Mouse (Mus musculus): ENCODE measurements around the gene Gm20662. TPM values are rescaled to one million over a fixed set of nuclear protein-coding genes. Genes with fewer than 3 reads are reported as not detected.
A peak's percentile ranks its signal among the peaks of the same experiment; 100 is the strongest.

Gm20662 gene
- polyA plus RNA-seq, 1 experiment from 2014 or later: 0.46 TPM

- WGBS: 89% methylated on average over 9 of the region's 9 CpGs
- Histone ChIP-seq H3K4me3 (no peak overlapping the region), H3K27me3 (ENCODE audit: insufficient read depth, poor library complexity, severe bottlenecking) (no peaks in the 10 kb centered on the region), H3K4me1 (replicated peaks) (0 out of 2 replicates have a peak, but pooled peaks cover 5% of the 10 kb centered on the region), H3K36me3 (peaks cover 60% of the 10 kb centered on the region), H3K27ac (no peak overlapping the region), H3K9me3 (no peaks in the 10 kb centered on the region)
- DNase-seq (ENCODE audit: low spot score): no peak
Observed at GRCm38 (mm10) chr9:108069007-108069406, 72.9 kb downstream of the Gm20662 start.

GRCm38 (mm10) chr9:108069529-108069928 lies 73.4 kb downstream of the Gm20662 start:
- DNase-seq (ENCODE audit: low spot score): no peak
- no peaks in the 10 kb centered on the region for H3K9me3 ChIP-seq
- H3K36me3 ChIP-seq: peaks cover 55% of the 10 kb centered on the region
- H3K4me1 ChIP-seq (replicated peaks): 0 out of 2 replicates have a peak, but pooled peaks cover 5% of the 10 kb centered on the region
- no peak overlapping the region for H3K4me3 ChIP-seq
- 95% methylated on average over 7 of the region's 7 CpGs for WGBS
- H3K27me3 ChIP-seq (ENCODE audit: insufficient read depth, poor library complexity, severe bottlenecking): no peaks in the 10 kb centered on the region
- H3K27ac ChIP-seq: no peak overlapping the region

GRCm38 (mm10) chr9:108071801-108072200 lies 75.7 kb downstream of the Gm20662 start:
- WGBS: 94% methylated on average over 4 of the region's 4 CpGs
- no peak overlapping the region for H3K27ac ChIP-seq
- H3K36me3 ChIP-seq: peaks cover 40% of the 10 kb centered on the region
- no peaks in the 10 kb centered on the region for H3K9me3 ChIP-seq
- no peaks in the 10 kb centered on the region for H3K27me3 ChIP-seq (ENCODE audit: insufficient read depth, poor library complexity, severe bottlenecking)
- 0 out of 2 replicates have a peak, but pooled peaks cover 5% of the 10 kb centered on the region for H3K4me1 ChIP-seq (replicated peaks)
- DNase-seq (ENCODE audit: low spot score): no peak
- H3K4me3 ChIP-seq: no peak overlapping the region

GRCm38 (mm10) chr9:108072481-108072924 lies 76.4 kb downstream of the Gm20662 start:
- H3K27me3 ChIP-seq (ENCODE audit: insufficient read depth, poor library complexity, severe bottlenecking): no peaks in the 10 kb centered on the region
- peaks cover 35% of the 10 kb centered on the region for H3K36me3 ChIP-seq
- WGBS: 76% methylated on average over 9 of the region's 9 CpGs
- no peak overlapping the region; the same call in 1 of the 2 replicates for H3K27ac ChIP-seq
- H3K4me1 ChIP-seq (replicated peaks): peaks cover 11% of the 10 kb centered on the region
- no peak for DNase-seq (ENCODE audit: low spot score)
- no peaks in the 10 kb centered on the region for H3K9me3 ChIP-seq
- H3K4me3 ChIP-seq: no peak overlapping the region

- WGBS: 67% methylated on average over 7 of the region's 7 CpGs
- peaks cover 19% of the 10 kb centered on the region for H3K4me1 ChIP-seq (replicated peaks)
- H3K9me3 ChIP-seq: no peaks in the 10 kb centered on the region
- H3K27me3 ChIP-seq (ENCODE audit: insufficient read depth, poor library complexity, severe bottlenecking): no peaks in the 10 kb centered on the region
- H3K4me3 ChIP-seq: no peak overlapping the region
- no peak overlapping the region; the same call in 1 of the 2 replicates for H3K27ac ChIP-seq
- peaks cover 35% of the 10 kb centered on the region for H3K36me3 ChIP-seq
- no peak for DNase-seq (ENCODE audit: low spot score)
Observed at GRCm38 (mm10) chr9:108073141-108073930, 77.2 kb downstream of the Gm20662 start.

GRCm38 (mm10) chr9:108080168-108080567 lies 84.0 kb downstream of the Gm20662 start, which contains the start of gene Mst1:
Gene Mst1 (plus strand): TSS chr9:108080436.
- H3K27ac ChIP-seq: peak within 1 kb of the TSS; percentile 92
- no peaks in the 10 kb centered on the region for H3K9me3 ChIP-seq
- peaks cover 17% of the 10 kb centered on the region for H3K36me3 ChIP-seq
- H3K4me3 ChIP-seq: peak within 1 kb of the TSS; percentile 87
- H3K4me1 ChIP-seq (replicated peaks): peaks cover 50% of the 10 kb centered on the region
- WGBS: 72% methylated on average over 5 of the region's 5 CpGs
- DNase-seq (ENCODE audit: low spot score): no peak
- H3K27me3 ChIP-seq (ENCODE audit: insufficient read depth, poor library complexity, severe bottlenecking): peaks cover 51% of the 10 kb centered on the region

- Histone ChIP-seq H3K4me1 (replicated peaks) (peaks cover 43% of the 10 kb centered on the region), H3K36me3 (peaks cover 41% of the 10 kb centered on the region), H3K27ac (no peak overlapping the region), H3K9me3 (no peaks in the 10 kb centered on the region), H3K27me3 (ENCODE audit: insufficient read depth, poor library complexity, severe bottlenecking) (peaks cover 51% of the 10 kb centered on the region), H3K4me3 (peak overlapping the region; percentile 14; the same call in 1 of the 2 replicates)
- no peak for DNase-seq (ENCODE audit: low spot score)
- 8% methylated on average over 19 of the region's 19 CpGs for WGBS
Observed at GRCm38 (mm10) chr9:108082549-108082948, 86.4 kb downstream of the Gm20662 start.

GRCm38 (mm10) chr9:108082988-108083431 lies 86.9 kb downstream of the Gm20662 start, which contains the start of gene Rnf123:
Gene Rnf123 (minus strand): TSS chr9:108083346.
- H3K4me3 ChIP-seq: peak within 1 kb of the TSS; percentile 14; the same call in 1 of the 2 replicates
- 33% methylated on average over 12 of the region's 12 CpGs for WGBS
- no peaks in the 10 kb centered on the region for H3K9me3 ChIP-seq
- H3K27me3 ChIP-seq (ENCODE audit: insufficient read depth, poor library complexity, severe bottlenecking): peaks cover 51% of the 10 kb centered on the region
- H3K4me1 ChIP-seq (replicated peaks): peaks cover 39% of the 10 kb centered on the region
- no peak for DNase-seq (ENCODE audit: low spot score)
- H3K36me3 ChIP-seq: peaks cover 46% of the 10 kb centered on the region
- no peak within 1 kb of the TSS for H3K27ac ChIP-seq

GRCm38 (mm10) chr9:108083561-108083960 lies 87.4 kb downstream of the Gm20662 start:
- 86% methylated on average over 6 of the region's 6 CpGs for WGBS
- no peak overlapping the region for H3K4me3 ChIP-seq
- no peak for DNase-seq (ENCODE audit: low spot score)
- peaks cover 51% of the 10 kb centered on the region for H3K36me3 ChIP-seq
- H3K4me1 ChIP-seq (replicated peaks): peaks cover 33% of the 10 kb centered on the region
- H3K27me3 ChIP-seq (ENCODE audit: insufficient read depth, poor library complexity, severe bottlenecking): peaks cover 51% of the 10 kb centered on the region
- no peak overlapping the region for H3K27ac ChIP-seq
- H3K9me3 ChIP-seq: no peaks in the 10 kb centered on the region

- no peak overlapping the region for H3K4me3 ChIP-seq
- H3K36me3 ChIP-seq: peaks cover 68% of the 10 kb centered on the region
- peaks cover 24% of the 10 kb centered on the region for H3K4me1 ChIP-seq (replicated peaks)
- DNase-seq (ENCODE audit: low spot score): no peak
- H3K27me3 ChIP-seq (ENCODE audit: insufficient read depth, poor library complexity, severe bottlenecking): peaks cover 46% of the 10 kb centered on the region
- H3K9me3 ChIP-seq: no peaks in the 10 kb centered on the region
- WGBS: 94% methylated on average over 4 of the region's 4 CpGs
- no peak overlapping the region for H3K27ac ChIP-seq
Observed at GRCm38 (mm10) chr9:108085261-108085660, 89.1 kb downstream of the Gm20662 start.

GRCm38 (mm10) chr9:108090611-108091120 lies 94.5 kb downstream of the Gm20662 start:
- no peaks in the 10 kb centered on the region for H3K27me3 ChIP-seq (ENCODE audit: insufficient read depth, poor library complexity, severe bottlenecking)
- no peaks in the 10 kb centered on the region for H3K9me3 ChIP-seq
- H3K4me1 ChIP-seq (replicated peaks): peaks cover 29% of the 10 kb centered on the region
- H3K27ac ChIP-seq: no peak overlapping the region
- H3K36me3 ChIP-seq: peaks cover 74% of the 10 kb centered on the region
- no peak for DNase-seq (ENCODE audit: low spot score)
- no peak overlapping the region for H3K4me3 ChIP-seq
- WGBS: 97% methylated on average over 7 of the region's 7 CpGs

- peak overlapping the region; percentile 93 for H3K27ac ChIP-seq
- H3K4me1 ChIP-seq (replicated peaks): peaks cover 38% of the 10 kb centered on the region
- 80% methylated on average over 10 of the region's 10 CpGs for WGBS
- peaks cover 45% of the 10 kb centered on the region for H3K36me3 ChIP-seq
- H3K9me3 ChIP-seq: no peaks in the 10 kb centered on the region
- H3K4me3 ChIP-seq: peak overlapping the region; percentile 94
- DNase-seq (ENCODE audit: low spot score): no peak
- H3K27me3 ChIP-seq (ENCODE audit: insufficient read depth, poor library complexity, severe bottlenecking): no peaks in the 10 kb centered on the region
Observed at GRCm38 (mm10) chr9:108093586-108093985, 97.4 kb downstream of the Gm20662 start.

Measured in hindbrain, embryonic 10.5 days (tissue).